Mouse (Mus musculus): ENCODE data around the gene Rnf214.
A peak's percentile ranks its signal among the peaks of the same experiment; 100 is the strongest.

Rnf214 gene

GRCm38 (mm10) chr9:45906355-45907077, at the start of gene Rnf214, which contains the start of gene Pcsk7:
Gene Rnf214 (minus strand): TSS chr9:45906911.
Gene Pcsk7 (plus strand): TSS chr9:45906497.
- DNase-seq (ENCODE audit: low spot score) = peak; percentile 93

- peak; percentile 91 for DNase-seq (ENCODE audit: low spot score)
Observed at GRCm38 (mm10) chr9:45955107-45955963, 48.6 kb upstream of the Rnf214 start, which contains the start of gene Sidt2. Gene Sidt2 (minus strand): TSS chr9:45955258.

DNA sequence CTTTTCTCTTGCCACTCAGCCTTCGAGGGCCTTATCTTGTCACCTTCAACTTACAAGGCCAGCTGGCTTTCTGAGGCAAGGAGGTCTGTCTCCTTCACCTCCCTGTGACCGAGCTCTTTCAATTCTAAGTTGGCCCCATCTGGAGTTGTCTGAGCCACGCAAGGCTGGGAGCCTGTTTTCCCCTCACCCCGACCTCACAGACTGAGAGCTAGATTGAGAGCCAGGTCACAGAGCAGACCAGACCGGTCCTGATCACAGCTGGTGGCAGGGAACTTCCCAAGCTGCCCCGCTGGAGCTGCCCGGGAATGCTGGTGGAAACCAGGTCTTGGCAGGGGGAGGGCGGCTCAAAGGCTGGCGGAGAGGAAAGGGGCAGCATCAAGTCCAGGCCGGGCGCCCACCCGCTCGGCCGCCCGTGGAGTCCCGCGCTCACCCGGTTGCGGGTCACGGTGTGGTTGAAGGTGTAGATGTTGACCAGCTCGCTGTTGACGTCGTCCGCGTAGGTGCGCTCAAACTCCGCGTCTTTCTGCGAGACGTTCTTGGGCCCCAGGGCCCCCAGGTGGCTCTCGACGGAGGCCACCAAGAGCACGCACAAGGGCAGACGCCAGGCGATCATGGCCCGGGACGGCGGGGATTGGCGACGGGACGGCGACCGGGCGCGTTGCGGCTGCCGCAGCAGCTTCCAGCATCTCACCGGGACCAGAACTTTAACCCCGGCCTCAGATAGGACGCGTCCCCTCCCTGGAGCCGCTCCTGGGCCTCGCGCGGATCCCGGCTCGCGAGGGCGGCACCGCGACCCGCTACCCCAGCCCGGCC, 47.8 kb upstream of the Rnf214 start:
- DNase-seq (ENCODE audit: low spot score) = peak; percentile 43

GRCm38 (mm10) chr9:45953511-45954293, 47.0 kb upstream of the Rnf214 start:
- DNase-seq (ENCODE audit: low spot score) = peak; percentile 55

GRCm38 (mm10) chr9:45952890-45953289, 46.2 kb upstream of the Rnf214 start:
- DNase-seq (ENCODE audit: low spot score) = no peak

GRCm38 (mm10) chr9:45952057-45952456, 45.3 kb upstream of the Rnf214 start:
- DNase-seq (ENCODE audit: low spot score) = no peak

GRCm38 (mm10) chr9:45946872-45947183, 40.1 kb upstream of the Rnf214 start:
- DNase-seq (ENCODE audit: low spot score) = no peak

GRCm38 (mm10) chr9:45946182-45946871, 39.6 kb upstream of the Rnf214 start:
- DNase-seq (ENCODE audit: low spot score) = no peak

DNA sequence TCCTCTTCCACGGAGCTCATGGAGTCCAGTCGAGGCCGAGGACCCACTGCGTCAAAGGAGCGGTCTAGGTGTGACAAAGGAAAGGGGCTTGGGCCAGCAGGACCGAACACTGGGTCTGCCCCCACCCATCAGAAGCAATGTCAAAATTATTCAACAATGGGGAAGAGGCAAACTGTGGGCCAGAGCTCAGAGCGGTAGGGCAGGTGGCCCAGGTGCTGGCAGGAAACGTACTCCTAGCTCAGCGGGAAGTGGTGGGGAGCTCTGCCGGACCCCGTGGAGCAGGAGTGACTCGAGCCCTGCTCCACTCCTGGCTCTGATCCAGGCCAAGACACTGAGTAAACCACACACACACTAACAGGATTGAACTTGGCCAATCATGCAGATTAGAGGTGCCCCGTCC, 39.0 kb upstream of the Rnf214 start:
- DNase-seq (ENCODE audit: low spot score) = no peak

GRCm38 (mm10) chr9:45944506-45945400, 38.0 kb upstream of the Rnf214 start:
- no peak for DNase-seq (ENCODE audit: low spot score)

GRCm38 (mm10) chr9:45943628-45944505, 37.2 kb upstream of the Rnf214 start:
- no peak for DNase-seq (ENCODE audit: low spot score)

DNA sequence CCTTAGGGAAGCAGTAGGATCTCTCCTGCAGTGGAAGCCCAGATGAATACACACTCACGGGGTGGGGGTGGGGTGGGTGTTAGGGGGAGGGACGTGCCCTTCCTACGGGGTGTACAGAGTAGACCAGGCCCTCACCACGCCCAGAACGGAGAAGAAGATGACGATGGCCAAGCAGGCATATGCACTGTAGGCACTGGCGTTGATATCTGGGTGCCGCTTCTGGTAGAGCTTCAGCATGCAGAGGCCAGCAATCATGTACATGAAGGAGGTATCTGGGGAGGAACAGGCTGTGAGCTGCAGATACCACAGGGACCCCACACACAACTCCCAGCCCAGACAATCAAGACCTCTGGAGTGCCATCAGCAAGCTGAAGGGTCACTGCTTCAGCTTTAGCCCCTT, 36.2 kb upstream of the Rnf214 start:
- no peak for DNase-seq (ENCODE audit: low spot score)

- DNase-seq (ENCODE audit: low spot score) = no peak
Observed at GRCm38 (mm10) chr9:45942464-45942863, 35.8 kb upstream of the Rnf214 start.

GRCm38 (mm10) chr9:45941329-45941888, 34.7 kb upstream of the Rnf214 start:
- no peak for DNase-seq (ENCODE audit: low spot score)

DNA sequence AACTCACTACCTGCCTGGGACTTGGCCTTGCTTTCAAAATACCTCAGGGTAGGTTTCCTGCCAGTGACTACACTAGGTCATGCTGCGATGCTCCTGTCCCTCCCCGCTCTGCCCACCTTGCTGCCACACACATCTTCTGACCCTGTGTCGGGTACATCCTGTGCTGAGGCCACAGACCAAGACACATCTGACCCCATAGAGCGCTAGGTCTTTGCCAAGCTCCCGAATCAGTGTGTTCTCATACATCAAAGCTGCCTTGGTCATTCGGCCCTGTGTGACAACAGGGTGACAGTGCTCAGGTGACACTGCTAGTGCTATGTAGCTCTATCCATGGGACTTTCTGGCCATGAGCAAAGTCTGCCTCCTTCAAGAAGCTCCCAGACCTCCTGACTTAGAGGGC, 33.1 kb upstream of the Rnf214 start:
- DNase-seq (ENCODE audit: low spot score) = no peak

GRCm38 (mm10) chr9:45938952-45939637, 32.4 kb upstream of the Rnf214 start:
- DNase-seq (ENCODE audit: low spot score) = no peak

- DNase-seq (ENCODE audit: low spot score) = no peak
Observed at GRCm38 (mm10) chr9:45938088-45938487, 31.4 kb upstream of the Rnf214 start.

GRCm38 (mm10) chr9:45936883-45937282, 30.2 kb upstream of the Rnf214 start:
- DNase-seq (ENCODE audit: low spot score) = peak; percentile 80
